Mouse (Mus musculus): ENCODE measurements around the gene Fgd3.

DNA sequence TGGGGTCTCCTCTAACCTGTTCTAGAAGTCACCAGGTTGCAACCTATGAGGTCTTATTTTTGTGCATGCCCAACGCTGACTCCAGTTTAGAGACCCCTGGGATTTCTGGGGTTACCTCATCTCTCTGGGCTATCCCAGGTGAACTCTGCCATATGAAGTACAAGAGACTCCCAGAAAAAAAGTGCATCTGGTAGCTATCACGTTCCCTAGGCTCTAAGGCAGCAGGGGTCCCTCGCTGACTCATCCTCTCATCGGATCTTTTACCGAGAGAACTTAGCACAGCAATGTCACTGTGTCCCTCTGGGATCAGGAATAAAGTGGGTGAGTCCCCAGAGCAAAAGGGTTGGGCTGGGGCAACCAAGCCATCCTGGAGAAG, 105.0 kb downstream of the Fgd3 start:
- TF ChIP-seq CTCF (IDR thresholded peaks at IDR 0.05; ENCODE audit: borderline replicate concordance, insufficient read depth, low read length): no peak
- TF ChIP-seq POLR2A (IDR thresholded peaks at IDR 0.05; ENCODE audit: low read depth, low read length): no peak
